In the genomic region with DNA sequence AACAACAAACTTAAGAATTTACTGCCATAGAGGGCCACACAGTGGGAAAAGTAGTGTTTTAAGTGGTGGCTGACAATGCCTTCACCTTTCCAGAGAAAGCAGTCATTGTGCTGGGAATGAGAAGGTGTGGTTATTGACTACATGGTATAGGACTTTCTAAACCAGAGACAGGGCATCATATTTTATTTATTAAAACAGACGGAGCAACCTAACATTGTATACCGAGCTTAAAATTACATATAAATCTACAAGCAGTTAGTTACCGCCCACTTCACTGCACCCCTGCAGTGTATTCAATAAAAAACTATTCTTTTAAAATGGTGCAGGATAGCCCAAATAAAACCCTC, we compare ENCODE assay signal across 10 mouse cellular contexts. TPM values are rescaled to one million over a fixed set of nuclear protein-coding genes. Genes with fewer than 3 reads are reported as not detected.
A peak's percentile ranks its signal among the peaks of the same experiment; 100 is the strongest.
DNase-seq lines count a peak whose midpoint lies in the region; ATAC-seq and TF ChIP-seq lines count a peak whose summit lies in the region.
"Had no signal": no experiment of that assay in that cellular context is flagged by ENCODE, and none has a peak within 500 bp of the region (broad histone marks: within the 10 kb centered on the region; RNA-seq: fewer than 3 reads in every experiment).

No protein-coding gene starts in this region.

- intact Hi-C loops in gastrocnemius, adult 2 months (cut with DNase I) = no loop called here

- H3K27me3 ChIP-seq in ES-Bruce4 (ENCODE audit: control insufficient read depth, insufficient read depth, low read length, poor library complexity, severe bottlenecking) = no peaks in the 10 kb centered on the region
- H3K27me3 ChIP-seq in forebrain, embryonic 16.5 days (replicated peaks; ENCODE audit: control insufficient read depth, insufficient read depth, low read length) = no peaks in the 10 kb centered on the region
- H3K27me3 ChIP-seq in liver, embryonic 16.5 days (ENCODE audit: control insufficient read depth, insufficient read depth, low read depth, low read length) = no peaks in the 10 kb centered on the region

- WGBS in forebrain, embryonic 16.5 days = 70% methylated on average over 3 of the region's 3 CpGs
- WGBS in liver, embryonic 16.5 days (ENCODE audit: insufficient replicate concordance) = 58% methylated on average over 3 of the region's 3 CpGs

- TF ChIP-seq POLR2A in ES-Bruce4 (IDR thresholded peaks at IDR 0.05; ENCODE audit: insufficient read depth, low read length) = no peak

- peak overlapping the region; percentile 37 for H3K4me2 ChIP-seq in forebrain, embryonic 16.5 days (ENCODE audit: low read length)
- H3K4me2 ChIP-seq in liver, embryonic 16.5 days (ENCODE audit: low read depth, low read length) = peak overlapping the region; percentile 59

- H3K27ac ChIP-seq in gastrocnemius, adult 2 months = peak overlapping the region; percentile 51
- H3K27ac ChIP-seq in ES-Bruce4 (ENCODE audit: insufficient read depth, low read length) = peak overlapping the region; percentile 64
- H3K27ac ChIP-seq in forebrain, embryonic 16.5 days (ENCODE audit: low read length) = peak overlapping the region; percentile 38
- no peak overlapping the region for H3K27ac ChIP-seq in liver, embryonic 16.5 days (ENCODE audit: low read length)

- no peaks in the 10 kb centered on the region for H3K9me3 ChIP-seq in ES-Bruce4 (replicated peaks; ENCODE audit: control insufficient read depth, insufficient read depth, low read length, poor library complexity, severe bottlenecking)
- H3K9me3 ChIP-seq in forebrain, embryonic 16.5 days (ENCODE audit: control insufficient read depth, low read length) = no peaks in the 10 kb centered on the region
- no peaks in the 10 kb centered on the region for H3K9me3 ChIP-seq in liver, embryonic 16.5 days (replicated peaks; ENCODE audit: control insufficient read depth, low read length)

- no peak for TF ChIP-seq EP300 in ES-Bruce4 (IDR thresholded peaks at IDR 0.05; ENCODE audit: insufficient read depth, low read depth, low read length)

- no peak overlapping the region for H3K9ac ChIP-seq in ES-Bruce4 (ENCODE audit: low read depth, poor library complexity, severe bottlenecking)
- H3K9ac ChIP-seq in forebrain, embryonic 16.5 days (replicated peaks; ENCODE audit: low read depth, low read length) = no peak overlapping the region
- no peak overlapping the region for H3K9ac ChIP-seq in liver, embryonic 16.5 days (ENCODE audit: low read depth, low read length)

- no peak for DNase-seq in gastrocnemius, adult 2 months
- DNase-seq in gastrocnemius, adult 18-20 months (ENCODE audit: low spot score) = no peak
- no peak for DNase-seq in right cerebral cortex, postnatal 36 days (ENCODE audit: low spot score in 2 of 2)
- DNase-seq in natural killer cell, adult 2 months (ENCODE audit: low spot score in 2 of 2) = no peak
- DNase-seq in gastrocnemius, adult 8-10 months (ENCODE audit: low spot score in 2 of 2) = no peak

- ATAC-seq in forebrain, embryonic 16.5 days = peak; percentile 29
- no peak for ATAC-seq in liver, embryonic 16.5 days (ENCODE audit: low read depth)

- TF ChIP-seq CTCF in gastrocnemius, adult 2 months (IDR thresholded peaks at IDR 0.05) = no peak
- TF ChIP-seq CTCF in ES-Bruce4 (IDR thresholded peaks at IDR 0.05; ENCODE audit: low read depth, low read length) = no peak

- H3K36me3 ChIP-seq in ES-Bruce4 (ENCODE audit: control insufficient read depth, insufficient read depth, low read length, poor library complexity, severe bottlenecking) = no peaks in the 10 kb centered on the region
- no peaks in the 10 kb centered on the region for H3K36me3 ChIP-seq in forebrain, embryonic 16.5 days (ENCODE audit: control insufficient read depth, insufficient read depth)
- H3K36me3 ChIP-seq in liver, embryonic 16.5 days (ENCODE audit: control insufficient read depth, insufficient read depth) = no peaks in the 10 kb centered on the region

- no peaks in the 10 kb centered on the region for H3K4me1 ChIP-seq in ES-Bruce4 (ENCODE audit: control insufficient read depth, insufficient read depth, low read length)
- H3K4me1 ChIP-seq in forebrain, embryonic 16.5 days (replicated peaks; ENCODE audit: control insufficient read depth, insufficient read depth, low read length) = peaks cover 2% of the 10 kb centered on the region; the same call in 1 of the 2 replicates
- H3K4me1 ChIP-seq in liver, embryonic 16.5 days (ENCODE audit: control insufficient read depth, low read depth, low read length) = no peaks in the 10 kb centered on the region

- peak overlapping the region; percentile 80 for H3K4me3 ChIP-seq in gastrocnemius, adult 2 months
- H3K4me3 ChIP-seq in ES-Bruce4 (ENCODE audit: low read depth, low read length) = no peak overlapping the region
- peak overlapping the region; percentile 50; the same call in 1 of the 2 replicates for H3K4me3 ChIP-seq in forebrain, embryonic 16.5 days (replicated peaks; ENCODE audit: low read length)
- H3K4me3 ChIP-seq in liver, embryonic 16.5 days (ENCODE audit: low read depth, low read length) = peak overlapping the region; percentile 65; the same call in 1 of the 2 replicates

RNA-seq across cellular contexts. Expression of a gene that starts 0.4 kb away (rescaled TPM):
- total RNA-seq in gastrocnemius, adult 2 months (2021) = 1 to 10 TPM; 1.8 to 2.3 TPM
- 1 to 10 TPM; 1.3 to 1.6 TPM for total RNA-seq in gastrocnemius, adult 18-20 months (2021)
- 13.4 and 13.7 TPM in 2 replicates for polyA plus RNA-seq in ES-Bruce4 (2011; ENCODE audit: insufficient read depth, insufficient read length, low read depth, missing spikeins)
- 9.6 and 11.7 TPM in 2 replicates for polyA plus RNA-seq in forebrain, embryonic 16.5 days (2015; fragmentation: Nextera tagmentation; extraction: Ambion mirVana)
- 1.4 and 1.9 TPM in 2 replicates for polyA plus RNA-seq in liver, embryonic 16.5 days (2015; fragmentation: Nextera tagmentation; extraction: Ambion mirVana)
- 1 to 10 TPM; 1.2 to 1.3 (median 1.3) TPM for total RNA-seq in gastrocnemius, adult 8-10 months (2022)

RNA-seq across cellular contexts. Expression of a gene that starts 5.7 kb away (rescaled TPM):
- total RNA-seq in gastrocnemius, adult 2 months (2021) = not detected
- not detected for total RNA-seq in gastrocnemius, adult 18-20 months (2021)
- polyA plus RNA-seq in ES-Bruce4 (2011; ENCODE audit: insufficient read depth, insufficient read length, low read depth, missing spikeins) = not detected in 2 replicates
- polyA plus RNA-seq in forebrain, embryonic 16.5 days (2015; fragmentation: Nextera tagmentation; extraction: Ambion mirVana) = not detected in 2 replicates
- polyA plus RNA-seq in liver, embryonic 16.5 days (2015; fragmentation: Nextera tagmentation; extraction: Ambion mirVana) = not detected in 2 replicates
- total RNA-seq in gastrocnemius, adult 8-10 months (2022) = not detected
- total RNA-seq: hematopoietic stem cell, adult 5-6 weeks had no signal
- polyA plus RNA-seq: C2C12 had no signal

RNA-seq across cellular contexts. Expression of a gene that starts 26.8 kb away (rescaled TPM):
- under 1 TPM; 0.10 to 0.39 TPM for total RNA-seq in gastrocnemius, adult 2 months (2021)
- total RNA-seq in gastrocnemius, adult 18-20 months (2021) = under 1 TPM; 0.16 to 0.17 TPM
- not detected in 2 replicates for polyA plus RNA-seq in ES-Bruce4 (2011; ENCODE audit: insufficient read depth, insufficient read length, low read depth, missing spikeins)
- polyA plus RNA-seq in forebrain, embryonic 16.5 days (2015; fragmentation: Nextera tagmentation; extraction: Ambion mirVana) = 3.1 and 3.4 TPM in 2 replicates
- 0.18 and 0.23 TPM in 2 replicates for polyA plus RNA-seq in liver, embryonic 16.5 days (2015; fragmentation: Nextera tagmentation; extraction: Ambion mirVana)
- under 1 TPM; 0.10 to 0.19 (median 0.16) TPM for total RNA-seq in gastrocnemius, adult 8-10 months (2022)

RNA-seq across cellular contexts. Expression of a gene that starts 53.1 kb away (rescaled TPM):
- not detected for total RNA-seq in gastrocnemius, adult 2 months (2021)
- not detected for total RNA-seq in gastrocnemius, adult 18-20 months (2021)
- not detected in 2 replicates for polyA plus RNA-seq in ES-Bruce4 (2011; ENCODE audit: insufficient read depth, insufficient read length, low read depth, missing spikeins)
- not detected in 2 replicates for polyA plus RNA-seq in forebrain, embryonic 16.5 days (2015; fragmentation: Nextera tagmentation; extraction: Ambion mirVana)
- polyA plus RNA-seq in liver, embryonic 16.5 days (2015; fragmentation: Nextera tagmentation; extraction: Ambion mirVana) = not detected in 2 replicates
- not detected for total RNA-seq in gastrocnemius, adult 8-10 months (2022)
- total RNA-seq: hematopoietic stem cell, adult 5-6 weeks had no signal
- polyA plus RNA-seq: C2C12 had no signal
